Mouse (Mus musculus): ENCODE results near the gene Abi1. TPM values are rescaled to one million over a fixed set of nuclear protein-coding genes. Genes with fewer than 3 reads are reported as not detected.
"Not testable (repeated sequence)": the region's sequence is repeated elsewhere in the genome, so short reads cannot be mapped to it uniquely, and the experiment has no call there.

Gene Abi1
- polyA plus RNA-seq, 1 experiment from 2014 or later, result 41.7 TPM

DNA sequence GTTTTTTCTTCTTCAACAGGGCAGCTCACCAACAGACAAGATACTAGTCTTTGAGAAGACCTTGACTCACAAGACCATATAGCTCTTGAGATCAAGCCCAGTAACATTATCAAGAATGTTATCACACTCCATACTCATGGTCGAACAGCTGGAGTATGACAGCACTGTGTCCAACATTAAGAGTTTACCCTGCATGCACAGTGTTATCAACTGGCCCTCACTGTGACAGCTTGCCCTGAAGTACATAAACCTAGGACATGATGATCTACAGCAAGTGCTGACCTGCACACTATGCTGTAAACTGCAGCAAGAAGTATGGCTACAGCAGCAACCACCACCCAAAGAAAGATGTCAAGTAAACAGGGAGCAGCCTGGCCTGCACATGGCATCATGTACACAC lies 13.7 kb downstream of the Abi1 start:
- Histone ChIP-seq H3K9me3 (no peaks in the 10 kb centered on the region), H3K4me3 (no peak overlapping the region), H3K9ac (no peak overlapping the region), H3K27me3 (no peaks in the 10 kb centered on the region), H3K36me3 (peaks cover 3% of the 10 kb centered on the region; the same call in 1 of the 2 replicates), H3K27ac (no peak overlapping the region), H3K4me2 (no peak overlapping the region), H3K4me1 (no peaks in the 10 kb centered on the region)
- 93% methylated on average over 1 of the region's 1 CpGs for WGBS
- no peak for ATAC-seq (ENCODE audit: insufficient number of reproducible peaks, insufficient read depth, low FRiP score, low TSS enrichment, low read depth)

DNA sequence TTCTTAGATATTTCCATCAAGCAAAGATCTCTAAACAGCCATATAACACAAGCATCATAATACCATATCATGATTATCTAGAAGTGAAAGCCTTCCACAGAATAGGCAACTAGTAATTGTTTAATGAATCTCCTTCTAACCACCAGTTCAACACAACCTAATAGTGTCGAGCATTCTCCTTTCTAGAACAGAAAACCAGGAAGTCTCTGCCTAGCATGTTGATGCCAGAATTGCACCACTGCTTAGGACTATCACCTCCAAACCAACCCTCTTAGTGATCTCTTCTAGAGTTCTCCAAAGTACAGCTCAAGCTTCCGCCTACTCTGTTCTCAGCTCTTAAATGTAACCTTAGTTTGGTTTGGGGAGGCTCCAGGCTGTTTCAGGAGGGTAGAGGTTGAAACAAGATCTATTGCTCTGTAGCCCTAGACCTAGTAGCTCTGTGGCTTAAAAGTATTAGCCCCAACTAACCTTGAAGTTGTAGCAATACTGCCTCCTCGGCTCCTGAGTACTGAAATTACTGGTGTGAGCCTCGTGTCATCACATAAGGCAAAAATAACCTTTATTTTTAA lies 16.2 kb downstream of the Abi1 start:
- Histone ChIP-seq H3K9ac (no peak overlapping the region), H3K9me3 (no peaks in the 10 kb centered on the region), H3K4me1 (no peaks in the 10 kb centered on the region), H3K27ac (no peak overlapping the region), H3K27me3 (no peaks in the 10 kb centered on the region), H3K4me2 (no peak overlapping the region), H3K4me3 (no peak overlapping the region), H3K36me3 (peaks cover 4% of the 10 kb centered on the region; the same call in 1 of the 2 replicates)
- ATAC-seq (ENCODE audit: insufficient number of reproducible peaks, insufficient read depth, low FRiP score, low TSS enrichment, low read depth), result no peak
- 89% methylated on average over 4 of the region's 4 CpGs for WGBS

DNA sequence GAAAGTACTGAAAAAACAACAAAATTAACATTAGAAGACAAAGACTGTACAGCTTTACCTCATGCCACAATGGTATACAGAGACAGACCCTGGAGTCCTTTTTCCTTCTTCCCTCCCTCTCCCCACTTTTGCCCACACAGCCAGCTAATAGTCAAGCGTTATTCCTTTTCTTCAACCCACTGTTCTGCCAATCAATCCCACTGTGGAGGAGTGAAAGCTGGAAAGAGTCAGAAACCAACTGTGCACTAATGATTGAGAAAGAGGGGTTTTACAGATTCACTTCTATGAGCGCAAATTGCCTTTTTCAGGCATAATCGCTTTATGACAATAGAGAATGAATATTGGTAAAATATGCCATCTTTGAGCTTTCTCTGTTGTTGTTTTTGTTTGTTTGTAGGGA lies 17.0 kb downstream of the Abi1 start:
- WGBS, result 87% methylated on average over 3 of the region's 3 CpGs
- peaks cover 4% of the 10 kb centered on the region; the same call in 1 of the 2 replicates for H3K36me3 ChIP-seq
- H3K9me3 ChIP-seq, result no peaks in the 10 kb centered on the region
- no peaks in the 10 kb centered on the region for H3K4me1 ChIP-seq
- no peak overlapping the region for H3K4me3 ChIP-seq
- H3K27me3 ChIP-seq, result no peaks in the 10 kb centered on the region
- no peak overlapping the region for H3K27ac ChIP-seq
- no peak overlapping the region for H3K9ac ChIP-seq
- H3K4me2 ChIP-seq, result no peak overlapping the region
- ATAC-seq (ENCODE audit: insufficient number of reproducible peaks, insufficient read depth, low FRiP score, low TSS enrichment, low read depth), result no peak

DNA sequence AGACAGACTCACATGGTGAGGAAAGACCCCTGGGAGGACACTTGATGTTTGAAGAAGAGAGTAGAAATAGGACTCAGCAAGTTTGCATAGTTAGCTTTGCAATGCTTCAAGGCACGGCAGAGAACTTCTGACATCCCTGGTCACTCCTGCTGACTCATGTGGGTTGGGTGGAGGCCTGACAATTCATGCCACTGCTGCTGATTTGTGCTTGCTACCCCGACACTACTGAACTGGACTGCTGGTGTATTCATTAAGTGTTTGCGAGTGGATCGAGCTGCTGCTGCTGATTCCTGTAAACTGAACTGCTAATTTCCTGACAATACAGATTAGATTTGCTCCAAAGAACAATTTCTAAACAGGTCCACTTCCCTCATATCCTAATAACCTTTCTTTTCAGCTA lies 18.3 kb downstream of the Abi1 start:
- WGBS, result 70% methylated on average over 4 of the region's 4 CpGs
- peaks cover 4% of the 10 kb centered on the region; the same call in 1 of the 2 replicates for H3K36me3 ChIP-seq
- ATAC-seq (ENCODE audit: insufficient number of reproducible peaks, insufficient read depth, low FRiP score, low TSS enrichment, low read depth), result no peak

DNA sequence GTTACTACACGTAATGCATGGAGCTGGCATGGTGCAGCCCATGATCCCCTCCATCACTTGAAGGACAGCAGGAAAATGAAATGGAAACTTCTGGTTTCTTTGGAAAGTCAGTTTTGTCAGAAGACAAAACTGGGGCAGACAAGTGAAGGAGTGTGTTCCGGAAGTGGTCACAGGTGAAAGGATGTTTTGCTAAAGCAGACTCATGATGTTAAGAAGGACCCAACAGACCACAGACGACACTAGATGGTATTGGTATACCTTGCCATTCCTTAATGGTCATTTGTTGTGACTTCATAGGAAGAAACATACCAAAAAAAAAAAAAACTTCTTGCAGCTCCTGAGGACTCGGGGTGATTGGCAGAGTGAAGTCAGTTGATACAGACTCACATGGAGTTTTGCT lies 18.7 kb downstream of the Abi1 start:
- 84% methylated on average over 4 of the region's 4 CpGs for WGBS
- Histone ChIP-seq H3K4me3 (no peak overlapping the region), H3K36me3 (peaks cover 4% of the 10 kb centered on the region; the same call in 1 of the 2 replicates), H3K9ac (no peak overlapping the region), H3K27me3 (no peaks in the 10 kb centered on the region), H3K4me2 (no peak overlapping the region), H3K4me1 (no peaks in the 10 kb centered on the region), H3K27ac (no peak overlapping the region), H3K9me3 (no peaks in the 10 kb centered on the region)
- no peak for ATAC-seq (ENCODE audit: insufficient number of reproducible peaks, insufficient read depth, low FRiP score, low TSS enrichment, low read depth)

More for the DNA sequence above, 18.3 kb downstream of the Abi1 start:
- Histone ChIP-seq H3K4me3 (no peak overlapping the region), H3K27me3 (no peaks in the 10 kb centered on the region), H3K4me1 (no peaks in the 10 kb centered on the region), H3K9ac (no peak overlapping the region), H3K9me3 (no peaks in the 10 kb centered on the region), H3K27ac (no peak overlapping the region), H3K4me2 (no peak overlapping the region)

DNA sequence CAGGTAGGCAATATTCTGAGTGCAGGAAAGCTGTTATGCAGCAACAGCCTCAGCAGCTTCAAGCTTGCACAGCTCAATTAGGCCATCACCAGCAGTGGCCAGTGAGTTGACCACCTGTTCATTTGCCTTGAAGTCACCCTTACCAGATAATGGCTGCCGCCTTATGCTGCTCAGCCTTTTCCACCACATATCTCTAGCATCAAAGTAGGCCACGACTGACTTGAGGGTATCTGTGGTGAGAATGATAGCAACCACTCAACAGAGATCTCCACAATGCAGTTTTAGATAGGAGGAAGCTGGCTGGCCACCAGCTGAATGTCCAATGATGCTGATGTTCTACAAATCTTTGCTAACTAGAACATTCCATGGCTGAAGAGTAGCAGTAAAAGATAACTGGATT lies 20.9 kb downstream of the Abi1 start:
- Histone ChIP-seq H3K36me3 (peaks cover 4% of the 10 kb centered on the region; the same call in 1 of the 2 replicates), H3K9ac (no peak overlapping the region), H3K4me1 (peaks cover 7% of the 10 kb centered on the region; the same call in 1 of the 2 replicates), H3K4me3 (no peak overlapping the region), H3K4me2 (no peak overlapping the region), H3K27me3 (no peaks in the 10 kb centered on the region), H3K9me3 (no peaks in the 10 kb centered on the region), H3K27ac (no peak overlapping the region)
- ATAC-seq (ENCODE audit: insufficient number of reproducible peaks, insufficient read depth, low FRiP score, low TSS enrichment, low read depth), result no peak
- 91% methylated on average over 2 of the region's 2 CpGs for WGBS

DNA sequence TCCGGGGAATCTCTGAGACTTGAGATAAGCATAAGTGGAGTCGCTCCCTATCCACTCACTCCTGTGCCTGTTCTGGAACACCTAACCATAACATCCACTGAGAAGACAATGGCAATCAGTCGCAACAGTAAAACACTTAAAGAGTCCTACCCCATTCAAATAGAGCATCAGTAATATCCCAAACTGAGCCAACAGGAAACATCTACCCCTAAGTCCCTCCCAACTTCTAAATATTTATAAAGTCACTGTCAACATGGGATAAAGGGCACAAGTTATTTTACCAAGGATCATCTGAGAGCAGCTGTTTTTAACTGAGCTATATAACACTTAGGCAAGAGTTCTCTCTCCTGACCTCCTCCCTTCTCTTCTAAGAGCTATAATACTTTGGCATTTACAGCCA lies 23.9 kb downstream of the Abi1 start:
- Histone ChIP-seq H3K4me1 (peaks cover 7% of the 10 kb centered on the region; the same call in 1 of the 2 replicates), H3K4me2 (no peak overlapping the region), H3K36me3 (peaks cover 4% of the 10 kb centered on the region; the same call in 1 of the 2 replicates), H3K9ac (no peak overlapping the region), H3K27ac (no peak overlapping the region), H3K9me3 (no peaks in the 10 kb centered on the region), H3K27me3 (no peaks in the 10 kb centered on the region), H3K4me3 (no peak overlapping the region)
- ATAC-seq (ENCODE audit: insufficient number of reproducible peaks, insufficient read depth, low FRiP score, low TSS enrichment, low read depth), result no peak
- 75% methylated on average over 3 of the region's 3 CpGs for WGBS

DNA sequence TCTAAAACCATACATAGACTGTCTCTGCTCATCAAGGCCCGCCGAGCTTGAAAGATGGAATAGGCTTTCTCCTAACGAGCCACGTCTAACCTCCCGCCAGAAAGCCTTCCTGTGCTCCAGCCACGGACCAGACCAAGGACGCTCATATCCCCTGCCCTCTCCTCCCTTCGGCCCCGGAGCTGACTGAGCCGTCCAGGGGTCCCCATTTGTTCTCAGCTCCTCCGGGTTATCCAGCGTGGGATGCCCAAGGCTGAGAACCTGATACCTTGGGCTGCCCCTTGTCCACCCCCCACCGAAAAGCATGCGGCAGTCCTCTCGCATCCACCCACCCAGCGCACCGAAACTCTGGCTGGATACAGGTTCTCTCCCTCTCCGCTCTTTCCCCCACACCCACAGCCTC lies 24.7 kb downstream of the Abi1 start:
- whole genome bisulfite sequencing, result 44% methylated on average over 18 of the region's 18 CpGs
- H3K4me1 ChIP-seq, result peaks cover 7% of the 10 kb centered on the region; the same call in 1 of the 2 replicates
- ATAC-seq (ENCODE audit: insufficient number of reproducible peaks, insufficient read depth, low FRiP score, low TSS enrichment, low read depth), result peak; percentile 56; the same call in 1 of the 2 replicates

DNA sequence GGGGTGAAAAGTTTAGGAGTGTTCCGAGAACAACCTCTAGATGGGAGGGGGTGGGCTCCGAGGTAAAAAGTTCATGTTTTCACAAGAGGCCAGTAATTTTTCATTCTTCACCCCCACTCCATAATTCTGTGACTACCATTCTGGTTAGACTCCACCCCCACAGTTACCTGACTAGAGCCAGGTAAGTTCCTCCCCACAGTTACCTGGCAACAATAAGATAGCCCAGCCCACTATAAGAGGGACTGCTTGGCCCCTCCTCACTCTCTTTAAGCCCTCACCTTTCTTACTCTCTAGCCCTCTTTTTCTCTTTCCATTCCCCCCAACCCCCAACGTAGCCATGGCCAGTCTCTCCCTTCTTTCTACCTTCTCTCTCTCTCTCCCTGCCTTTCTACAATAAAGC lies 25.1 kb downstream of the Abi1 start:
- H3K4me1 ChIP-seq; ATAC-seq (ENCODE audit: insufficient number of reproducible peaks, insufficient read depth, low FRiP score, low TSS enrichment, low read depth); H3K9ac ChIP-seq; H3K4me3 ChIP-seq; H3K4me2 ChIP-seq; H3K9me3 ChIP-seq; H3K36me3 ChIP-seq; H3K27ac ChIP-seq; H3K27me3 ChIP-seq: not testable (repeated sequence)
- 52% methylated on average over 2 of the region's 3 CpGs for WGBS

More for the DNA sequence above, 24.7 kb downstream of the Abi1 start:
- no peak overlapping the region for H3K4me2 ChIP-seq
- no peak overlapping the region for H3K9ac ChIP-seq
- H3K4me3 ChIP-seq, result no peak overlapping the region
- no peaks in the 10 kb centered on the region for H3K27me3 ChIP-seq
- no peaks in the 10 kb centered on the region for H3K9me3 ChIP-seq
- peaks cover 4% of the 10 kb centered on the region; the same call in 1 of the 2 replicates for H3K36me3 ChIP-seq
- no peak overlapping the region for H3K27ac ChIP-seq

DNA sequence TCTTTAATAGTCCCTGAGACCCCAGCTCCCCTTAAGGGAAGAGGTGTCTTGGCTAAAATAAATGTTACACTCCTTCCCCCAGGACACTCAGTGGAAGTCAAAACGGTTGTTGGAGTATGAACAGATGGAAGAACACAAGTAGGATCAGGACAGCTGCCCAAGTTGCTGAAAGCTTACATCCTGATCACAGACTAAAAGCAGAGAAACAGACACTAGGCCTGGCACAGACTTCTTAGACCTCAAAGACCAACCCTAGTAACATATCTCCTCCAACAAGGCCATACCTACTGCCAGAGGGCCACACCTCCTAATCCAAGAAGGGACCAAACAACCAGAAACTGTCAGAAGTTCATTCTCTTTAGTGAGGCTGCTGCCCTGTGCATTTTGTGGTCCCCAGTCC lies 31.8 kb downstream of the Abi1 start:
- no peak overlapping the region for H3K9ac ChIP-seq
- no peaks in the 10 kb centered on the region for H3K4me1 ChIP-seq
- no peak for ATAC-seq (ENCODE audit: insufficient number of reproducible peaks, insufficient read depth, low FRiP score, low TSS enrichment, low read depth)
- no peaks in the 10 kb centered on the region for H3K9me3 ChIP-seq
- peaks cover 4% of the 10 kb centered on the region; the same call in 1 of the 2 replicates for H3K36me3 ChIP-seq
- H3K27ac ChIP-seq, result no peak overlapping the region
- WGBS, result 91% methylated on average over 1 of the region's 1 CpGs
- no peaks in the 10 kb centered on the region for H3K27me3 ChIP-seq
- H3K4me2 ChIP-seq, result no peak overlapping the region
- H3K4me3 ChIP-seq, result no peak overlapping the region

DNA sequence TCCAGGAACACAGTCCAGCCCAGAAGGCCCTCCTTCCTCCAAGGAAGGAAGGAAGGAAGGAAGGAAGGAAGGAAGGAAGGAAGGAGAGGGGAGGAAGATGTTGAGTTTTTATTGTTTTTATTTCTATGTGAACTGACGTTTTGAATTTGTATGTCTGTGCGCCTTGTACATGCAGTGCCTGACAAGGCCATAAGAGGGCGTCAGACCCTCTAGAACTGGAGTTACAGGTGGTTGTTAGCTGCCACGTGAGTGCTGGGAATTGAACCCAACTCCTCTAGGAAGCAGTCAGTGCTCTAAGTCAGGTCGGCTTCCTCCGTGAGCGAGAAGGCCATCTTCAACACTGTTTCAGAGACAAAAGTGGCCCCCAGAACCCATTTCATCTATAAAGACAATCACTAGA lies 32.5 kb downstream of the Abi1 start:
- Histone ChIP-seq H3K4me2 (no peak overlapping the region), H3K27ac (no peak overlapping the region), H3K27me3 (no peaks in the 10 kb centered on the region), H3K9ac (no peak overlapping the region), H3K4me1 (no peaks in the 10 kb centered on the region), H3K36me3 (peaks cover 4% of the 10 kb centered on the region; the same call in 1 of the 2 replicates), H3K4me3 (no peak overlapping the region), H3K9me3 (no peaks in the 10 kb centered on the region)
- ATAC-seq (ENCODE audit: insufficient number of reproducible peaks, insufficient read depth, low FRiP score, low TSS enrichment, low read depth), result no peak
- 85% methylated on average over 7 of the region's 7 CpGs for whole genome bisulfite sequencing

DNA sequence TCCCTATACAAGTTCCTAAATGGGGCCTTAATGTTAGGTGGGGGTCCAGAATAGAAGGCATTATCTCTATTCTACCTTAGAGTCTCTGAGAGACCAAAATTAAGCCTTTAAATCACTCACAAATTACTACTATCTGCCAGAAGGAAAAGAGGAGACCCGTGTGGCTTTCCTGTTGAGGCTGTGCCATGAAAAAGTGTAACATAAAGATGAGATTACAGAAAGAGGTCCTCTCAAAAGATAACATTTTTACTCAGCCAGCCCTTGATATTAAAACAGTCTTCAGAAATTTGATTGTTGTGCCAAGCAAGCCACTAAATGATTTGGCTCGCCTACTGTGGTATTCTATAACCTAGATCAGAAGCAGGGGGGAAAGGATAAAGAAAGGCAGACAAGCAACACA lies 32.9 kb downstream of the Abi1 start:
- Histone ChIP-seq H3K9ac (no peak overlapping the region), H3K4me3 (no peak overlapping the region), H3K4me2 (no peak overlapping the region), H3K4me1 (no peaks in the 10 kb centered on the region), H3K27ac (no peak overlapping the region), H3K9me3 (no peaks in the 10 kb centered on the region), H3K36me3 (peaks cover 4% of the 10 kb centered on the region), H3K27me3 (no peaks in the 10 kb centered on the region)
- WGBS, result 77% methylated on average over 2 of the region's 2 CpGs
- ATAC-seq (ENCODE audit: insufficient number of reproducible peaks, insufficient read depth, low FRiP score, low TSS enrichment, low read depth), result no peak
